8 mouse cellular contexts compared by ENCODE assay signal in the genomic region with DNA sequence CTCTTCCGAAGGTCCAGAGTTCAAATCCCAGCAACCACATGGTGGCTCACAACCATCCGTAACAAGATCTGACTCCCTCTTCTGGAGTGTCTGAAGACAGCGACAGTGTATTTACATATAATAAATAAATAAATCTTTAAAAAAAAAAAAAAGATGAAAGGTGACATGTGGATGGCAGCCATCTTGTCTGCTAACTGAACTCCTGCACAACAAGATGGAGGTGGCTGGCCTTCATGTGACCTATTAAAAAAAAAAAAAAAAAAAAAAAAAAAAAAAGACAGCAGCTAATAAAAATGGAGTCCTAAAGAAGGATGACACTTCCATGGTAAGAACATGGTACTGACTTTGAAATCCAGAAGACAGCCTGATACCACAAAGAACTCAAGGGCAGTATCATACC. TPM values are rescaled to one million over a fixed set of nuclear protein-coding genes. Genes with fewer than 3 reads are reported as not detected.
DNase-seq lines count a peak whose midpoint lies in the region; ATAC-seq and TF ChIP-seq lines count a peak whose summit lies in the region.
"Not testable (repeated sequence)": the region's sequence is repeated elsewhere in the genome, so short reads cannot be mapped to it uniquely, and the experiment has no call there.

No protein-coding gene starts in this region.

- ATAC-seq in G1E (ENCODE audit: extremely low read depth, insufficient number of reproducible peaks, low FRiP score, poor library complexity, severe bottlenecking) = peak; percentile 100
- ATAC-seq in embryonic facial prominence, embryonic 15.5 days (ENCODE audit: insufficient number of reproducible peaks, low FRiP score, low TSS enrichment, low read depth) = peak; percentile 85; the same call in 1 of the 2 replicates
- ATAC-seq in frontal cortex, adult (ENCODE audit: low TSS enrichment) = peak; percentile 82
- peak; percentile 100 for ATAC-seq in hematopoietic stem cell, adult 5-6 weeks (replicated peaks in 1 of 2; ENCODE audit: insufficient read depth in 1 of 2, low FRiP score in 2 of 2, low TSS enrichment in 1 of 2, low read depth in 1 of 2, poor library complexity in 2 of 2, severe bottlenecking in 2 of 2)
- peak; percentile 95 for ATAC-seq in kidney, embryonic 15.5 days (replicated peaks; ENCODE audit: low FRiP score)
- ATAC-seq in liver, embryonic 13.5 days (ENCODE audit: low read depth) = peak; percentile 88
- ATAC-seq in megakaryocyte progenitor cell, adult 5-6 weeks (replicated peaks; ENCODE audit: poor library complexity) = peak; percentile 99
- peak; percentile 61; the same call in 1 of the 2 replicates for ATAC-seq in neural tube, embryonic 15.5 days (ENCODE audit: low FRiP score)

- WGBS in embryonic facial prominence, embryonic 15.5 days = no CpG with 5 or more reads among the region's 3 CpGs
- 76% methylated on average over 2 of the region's 3 CpGs for WGBS in kidney, embryonic 15.5 days
- WGBS in liver, embryonic 13.5 days (ENCODE audit: insufficient replicate concordance) = no CpG with 5 or more reads among the region's 3 CpGs
- 92% methylated on average over 1 of the region's 3 CpGs for WGBS in neural tube, embryonic 15.5 days

- H3K27ac ChIP-seq in embryonic facial prominence, embryonic 15.5 days (replicated peaks); kidney, embryonic 15.5 days; liver, embryonic 13.5 days; neural tube, embryonic 15.5 days (replicated peaks): not testable (repeated sequence)

- not testable (repeated sequence) for DNase-seq in G1E (ENCODE audit: low spot score); liver, embryonic 13.5 days

- not testable (repeated sequence) for H3K4me3 ChIP-seq in G1E (ENCODE audit: low read depth, low read length); embryonic facial prominence, embryonic 15.5 days (replicated peaks); kidney, embryonic 15.5 days (replicated peaks); liver, embryonic 13.5 days (replicated peaks); neural tube, embryonic 15.5 days (replicated peaks)

- not testable (repeated sequence) for H3K9ac ChIP-seq in embryonic facial prominence, embryonic 15.5 days; kidney, embryonic 15.5 days; liver, embryonic 13.5 days; neural tube, embryonic 15.5 days (replicated peaks)

- not testable (repeated sequence) for H3K27me3 ChIP-seq in G1E (ENCODE audit: insufficient read depth, low read length); embryonic facial prominence, embryonic 15.5 days; kidney, embryonic 15.5 days; liver, embryonic 13.5 days; neural tube, embryonic 15.5 days (replicated peaks)

- TF ChIP-seq CTCF in G1E (IDR thresholded peaks at IDR 0.05; ENCODE audit: low read depth, low read length) = not testable (repeated sequence)

- not testable (repeated sequence) for H3K4me2 ChIP-seq in embryonic facial prominence, embryonic 15.5 days (replicated peaks); kidney, embryonic 15.5 days; liver, embryonic 13.5 days; neural tube, embryonic 15.5 days

- not testable (repeated sequence) for H3K4me1 ChIP-seq in G1E (ENCODE audit: insufficient read depth, low read depth, low read length); embryonic facial prominence, embryonic 15.5 days; kidney, embryonic 15.5 days; liver, embryonic 13.5 days (replicated peaks); neural tube, embryonic 15.5 days

- H3K9me3 ChIP-seq in G1E (replicated peaks) = peaks cover 30% of the 10 kb centered on the region
- H3K9me3 ChIP-seq in embryonic facial prominence, embryonic 15.5 days (replicated peaks); kidney, embryonic 15.5 days (replicated peaks); liver, embryonic 13.5 days (replicated peaks); neural tube, embryonic 15.5 days (replicated peaks): not testable (repeated sequence)

- H3K36me3 ChIP-seq in G1E (replicated peaks); embryonic facial prominence, embryonic 15.5 days; kidney, embryonic 15.5 days; liver, embryonic 13.5 days; neural tube, embryonic 15.5 days: not testable (repeated sequence)

RNA-seq across cellular contexts. Expression of gene Large1, which starts 33.8 kb away (rescaled TPM):
- total RNA-seq in G1E (2014; fragmentation: Nextera tagmentation) = not detected in 2 replicates
- 0.06 and 0.22 TPM in 2 replicates for total RNA-seq in G1E (2017)
- not detected in 2 replicates for polyA plus RNA-seq in G1E (2012)
- polyA plus RNA-seq in embryonic facial prominence, embryonic 15.5 days (2015; fragmentation: Nextera tagmentation; extraction: Ambion mirVana) = 7.1 and 8.4 TPM in 2 replicates
- 5.2 and 5.5 TPM in 2 replicates for total RNA-seq in hematopoietic stem cell, adult 5-6 weeks (2017)
- 5.7 and 6.0 TPM in 2 replicates for polyA plus RNA-seq in kidney, embryonic 15.5 days (2015; fragmentation: Nextera tagmentation; extraction: Ambion mirVana)
- polyA plus RNA-seq in liver, embryonic 13.5 days (2015; fragmentation: Nextera tagmentation; extraction: Ambion mirVana) = 0.67 and 0.75 TPM in 2 replicates
- 3.9 and 5.3 TPM in 2 replicates for total RNA-seq in megakaryocyte progenitor cell, adult 5-6 weeks (2015)
- 1.4 and 1.9 TPM in 2 replicates for total RNA-seq in megakaryocyte progenitor cell, adult 5-6 weeks (2017)
- 15.0 and 17.1 TPM in 2 replicates for polyA plus RNA-seq in neural tube, embryonic 15.5 days (2015; fragmentation: Nextera tagmentation; extraction: Ambion mirVana)
